Mouse (Mus musculus) heart, adult 2 months (tissue): Measurements from ENCODE around the gene Tjp1.

Experiments
- CTCF ChIP-seq: fragments of 200-600 bp; IDR thresholded peaks from 2 replicates; pipeline ENCODE4 v1.8.1; 2022; ENCODE audit warnings: antibody characterized with exemption, mild to moderate bottlenecking, moderate library complexity
- EP300 ChIP-seq: fragments of 200-500 bp; IDR thresholded peaks from 2 replicates; pipeline ENCODE4 v1.6.1; 2011; ENCODE audit warnings: low read depth, low read length, control low read depth; ENCODE audit not compliant: insufficient read depth
- POLR2A ChIP-seq: fragments of 200-500 bp; IDR thresholded peaks from 2 replicates; pipeline ENCODE4 v1.6.1; 2011; ENCODE audit warnings: mild to moderate bottlenecking, low read depth, low read length, control low read depth; ENCODE audit not compliant: insufficient read depth

- TF ChIP-seq CTCF (no peak), POLR2A (no peak), EP300 (no peak)
Measured at GRCm38 (mm10) chr7:65502486-65503322, 24.9 kb downstream of the Tjp1 start.
